Mouse (Mus musculus): ENCODE measurements around the gene Chchd6.

DNA sequence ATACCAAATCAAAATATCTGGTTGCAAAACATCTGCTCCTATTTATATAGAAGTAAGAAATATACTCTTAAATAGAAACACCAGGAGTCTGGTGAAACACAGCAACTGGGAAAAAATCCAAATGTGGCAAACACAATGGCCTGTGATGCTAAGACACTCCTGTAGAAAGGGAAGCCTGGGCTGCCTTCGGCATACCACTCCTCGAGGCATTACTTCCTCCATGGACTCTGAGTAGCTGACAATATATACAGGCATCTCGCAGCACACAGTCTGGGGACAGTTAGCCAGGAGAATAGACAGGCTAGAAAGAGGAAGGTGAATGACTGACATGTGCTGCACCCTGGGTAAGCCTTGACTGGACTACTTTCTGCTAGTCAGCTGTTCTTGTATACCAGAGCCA, 146.7 kb downstream of the Chchd6 start:
- no peak for TF ChIP-seq CTCF (IDR thresholded peaks at IDR 0.05; ENCODE audit: low read depth)
- TF ChIP-seq EP300 (IDR thresholded peaks at IDR 0.05; ENCODE audit: low read depth), result no peak

Measured in liver, postnatal 0 days (tissue).